Mouse (Mus musculus): ENCODE results near the gene Jph2. TPM values are rescaled to one million over a fixed set of nuclear protein-coding genes. Genes with fewer than 3 reads are reported as not detected.

Gene Jph2
- polyA plus RNA-seq, 1 experiment, result not detected

DNA sequence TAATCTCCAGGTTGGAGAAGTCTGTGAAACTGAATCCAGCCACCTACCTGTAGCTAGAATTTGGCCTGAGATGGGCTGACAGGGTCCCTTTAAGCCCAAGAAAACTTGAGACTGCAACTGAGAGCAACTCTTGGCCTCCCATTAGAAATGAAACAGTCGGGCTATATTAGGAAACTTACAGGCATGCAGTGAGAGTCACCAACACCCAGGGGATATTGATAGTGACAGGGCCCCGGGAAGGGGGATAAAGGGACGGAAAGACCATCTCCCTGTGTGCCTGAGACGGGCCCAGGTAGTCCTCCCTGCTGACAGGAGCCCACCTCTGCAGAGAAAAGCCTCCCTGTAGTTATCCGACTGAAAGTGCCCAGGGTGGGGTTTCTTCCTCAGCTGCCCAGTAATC lies 18.4 kb downstream of the Jph2 start:
- TF ChIP-seq TAL1 (IDR thresholded peaks at IDR 0.05; ENCODE audit: low read length), result no peak
- H3K27me3 ChIP-seq (ENCODE audit: control insufficient read depth), result peaks cover 34% of the 10 kb centered on the region
- no peaks in the 10 kb centered on the region for H3K36me3 ChIP-seq (ENCODE audit: control insufficient read depth)
- peaks cover 9% of the 10 kb centered on the region for H3K9me3 ChIP-seq (ENCODE audit: control insufficient read depth, low read length)
- no peak overlapping the region for H3K4me3 ChIP-seq (replicated peaks)
- no peaks in the 10 kb centered on the region; the same call in 1 of the 2 replicates for H3K4me1 ChIP-seq (ENCODE audit: control insufficient read depth)

DNA sequence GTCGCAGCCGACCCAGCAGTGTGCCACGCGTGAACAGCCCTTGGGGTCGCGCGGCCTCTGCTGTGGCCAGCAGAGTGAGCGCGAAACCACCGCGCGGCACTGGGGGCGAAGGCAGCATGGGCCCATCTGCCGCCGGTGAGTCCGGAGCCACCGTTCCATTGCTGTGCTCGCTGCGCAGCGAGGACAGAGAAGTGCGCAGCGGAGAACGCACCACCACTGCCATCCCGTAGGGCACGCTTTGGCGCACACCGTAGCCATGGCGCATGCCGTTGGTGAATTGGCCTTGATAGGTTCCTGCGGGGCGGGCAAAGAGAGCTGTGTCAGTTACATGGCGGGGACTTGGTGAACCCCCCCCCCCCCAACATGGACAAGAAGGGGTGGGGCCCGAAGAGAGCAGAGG lies 21.7 kb downstream of the Jph2 start:
- peaks cover 39% of the 10 kb centered on the region for H3K27me3 ChIP-seq (ENCODE audit: control insufficient read depth)
- peaks cover 9% of the 10 kb centered on the region for H3K9me3 ChIP-seq (ENCODE audit: control insufficient read depth, low read length)
- H3K4me1 ChIP-seq (ENCODE audit: control insufficient read depth), result no peaks in the 10 kb centered on the region; the same call in 1 of the 2 replicates
- no peak overlapping the region for H3K4me3 ChIP-seq (replicated peaks)
- H3K36me3 ChIP-seq (ENCODE audit: control insufficient read depth), result no peaks in the 10 kb centered on the region
- no peak; the same call in 2 of the 3 replicates for TF ChIP-seq TAL1 (IDR thresholded peaks at IDR 0.05; ENCODE audit: low read length)
- no peak for TF ChIP-seq GATA1 (IDR thresholded peaks at IDR 0.05; ENCODE audit: low read length)

DNA sequence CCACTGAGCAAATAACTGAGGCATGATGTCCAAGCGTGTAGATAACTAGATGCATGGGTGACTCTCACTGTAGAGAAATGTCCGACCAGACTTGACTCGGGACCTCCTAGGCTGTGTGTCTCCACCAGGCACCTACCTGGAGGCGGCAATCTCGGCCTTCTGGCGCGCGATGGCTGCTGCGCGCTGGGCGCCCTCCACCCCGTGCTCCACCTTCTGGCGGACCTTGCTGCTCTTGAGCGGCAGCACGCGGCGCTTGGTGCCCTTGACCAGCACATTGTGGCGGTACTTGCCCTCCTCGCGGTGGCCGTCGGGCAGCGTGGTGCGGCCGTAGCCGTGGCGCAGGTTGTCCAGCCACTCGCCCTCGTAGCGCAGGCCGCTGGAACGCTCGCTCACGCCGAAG lies 22.3 kb downstream of the Jph2 start:
- TF ChIP-seq TAL1 (IDR thresholded peaks at IDR 0.05; ENCODE audit: low read length) (no peak), GATA1 (IDR thresholded peaks at IDR 0.05; ENCODE audit: low read length) (no peak)
- Histone ChIP-seq H3K36me3 (ENCODE audit: control insufficient read depth) (no peaks in the 10 kb centered on the region), H3K27me3 (ENCODE audit: control insufficient read depth) (peaks cover 37% of the 10 kb centered on the region), H3K4me3 (replicated peaks) (no peak overlapping the region), H3K4me1 (ENCODE audit: control insufficient read depth) (no peaks in the 10 kb centered on the region; the same call in 1 of the 2 replicates), H3K9me3 (ENCODE audit: control insufficient read depth, low read length) (peaks cover 9% of the 10 kb centered on the region)

DNA sequence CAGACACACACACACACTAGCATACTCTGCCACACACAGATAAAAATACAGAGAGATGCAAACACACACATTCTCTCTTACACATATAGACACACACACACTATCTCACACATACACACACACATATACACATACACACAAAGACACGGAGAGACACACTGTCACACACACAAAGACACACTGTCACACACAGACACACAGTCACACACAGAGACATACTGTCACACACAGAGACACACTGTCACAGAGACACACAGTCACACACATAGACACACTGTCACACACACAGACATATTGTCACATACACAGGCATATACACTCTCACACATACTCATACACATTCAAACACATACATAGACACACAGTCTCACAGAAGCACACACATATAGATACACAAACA lies 25.2 kb downstream of the Jph2 start:
- no peak overlapping the region for H3K4me3 ChIP-seq (replicated peaks)
- TF ChIP-seq TAL1 (IDR thresholded peaks at IDR 0.05; ENCODE audit: low read length) (no peak), GATA1 (IDR thresholded peaks at IDR 0.05; ENCODE audit: low read length) (no peak)
- H3K4me1 ChIP-seq (ENCODE audit: control insufficient read depth), result peaks cover 2% of the 10 kb centered on the region; the same call in 1 of the 2 replicates
- H3K27me3 ChIP-seq (ENCODE audit: control insufficient read depth), result peaks cover 34% of the 10 kb centered on the region
- no peaks in the 10 kb centered on the region for H3K36me3 ChIP-seq (ENCODE audit: control insufficient read depth)
- peaks cover 9% of the 10 kb centered on the region for H3K9me3 ChIP-seq (ENCODE audit: control insufficient read depth, low read length)

DNA sequence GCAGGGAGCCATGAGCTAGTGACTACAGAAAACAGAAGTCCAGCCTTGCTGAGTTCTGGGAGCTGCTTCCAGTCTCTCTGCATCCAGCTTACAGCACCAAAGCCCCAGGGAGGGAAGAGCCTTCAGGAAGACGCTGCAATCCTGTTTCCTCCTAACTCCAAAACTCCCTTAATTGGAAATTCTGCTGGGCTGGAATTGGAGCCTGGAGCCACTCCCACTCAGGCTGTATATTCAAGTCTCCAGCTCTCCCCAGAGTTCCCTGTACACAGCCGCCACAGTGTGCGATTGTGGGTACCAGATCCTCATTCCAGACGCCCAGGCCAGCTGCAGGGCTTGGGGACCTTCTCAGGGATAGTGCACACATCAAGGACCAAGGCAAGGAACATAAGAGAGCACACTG lies 27.6 kb downstream of the Jph2 start:
- Histone ChIP-seq H3K36me3 (ENCODE audit: control insufficient read depth) (no peaks in the 10 kb centered on the region), H3K9me3 (ENCODE audit: control insufficient read depth, low read length) (peaks cover under 1% of the 10 kb centered on the region), H3K4me1 (ENCODE audit: control insufficient read depth) (0 out of 2 replicates have a peak, but pooled peaks cover 2% of the 10 kb centered on the region), H3K4me3 (replicated peaks) (no peak overlapping the region), H3K27me3 (ENCODE audit: control insufficient read depth) (peaks cover 13% of the 10 kb centered on the region)
- TF ChIP-seq GATA1 (IDR thresholded peaks at IDR 0.05; ENCODE audit: low read length) (no peak), TAL1 (IDR thresholded peaks at IDR 0.05; ENCODE audit: low read length) (no peak)

DNA sequence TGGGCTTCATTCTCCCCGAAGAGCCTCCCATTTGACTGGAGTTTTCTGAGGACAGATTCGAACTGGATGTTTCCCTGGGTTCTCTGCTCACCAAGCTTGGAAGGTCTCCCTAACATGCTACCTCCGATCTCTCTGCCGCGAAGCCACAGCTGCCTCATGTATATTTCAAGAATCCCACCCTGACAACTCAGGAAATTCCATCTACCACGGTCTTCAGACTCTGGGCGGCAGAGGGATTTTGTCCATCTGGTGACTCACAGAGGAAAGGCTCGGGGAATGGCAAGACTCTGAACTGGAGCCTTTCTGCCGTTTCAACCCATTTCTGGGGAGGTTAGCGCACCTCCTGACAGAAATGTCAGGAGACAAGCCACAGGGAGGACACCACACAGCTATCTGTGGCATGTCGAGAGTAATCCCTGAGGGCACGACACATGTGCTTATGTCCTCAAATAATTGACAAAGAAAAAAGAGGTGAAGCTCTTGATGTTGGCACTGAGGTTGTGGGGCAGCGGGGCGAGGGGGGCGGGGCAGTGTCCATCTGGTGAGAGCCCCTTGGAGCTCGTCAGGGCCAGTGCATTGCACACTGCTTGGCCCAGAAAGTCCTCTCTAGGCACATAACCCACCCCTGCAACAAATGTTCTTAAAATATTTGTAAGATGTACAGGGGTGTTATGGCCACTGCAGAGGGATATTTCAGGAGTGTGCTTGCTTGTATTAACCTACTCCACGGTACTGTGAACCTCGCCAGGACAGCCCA lies 32.8 kb downstream of the Jph2 start:
- Histone ChIP-seq H3K4me1 (ENCODE audit: control insufficient read depth) (peaks cover 48% of the 10 kb centered on the region), H3K4me3 (replicated peaks) (no peak overlapping the region), H3K36me3 (ENCODE audit: control insufficient read depth) (peaks cover 10% of the 10 kb centered on the region), H3K27me3 (ENCODE audit: control insufficient read depth) (no peaks in the 10 kb centered on the region), H3K9me3 (ENCODE audit: control insufficient read depth, low read length) (no peaks in the 10 kb centered on the region)
- no peak for TF ChIP-seq TAL1 (IDR thresholded peaks at IDR 0.05; ENCODE audit: low read length)
- TF ChIP-seq GATA1 (IDR thresholded peaks at IDR 0.05; ENCODE audit: low read length), result no peak

DNA sequence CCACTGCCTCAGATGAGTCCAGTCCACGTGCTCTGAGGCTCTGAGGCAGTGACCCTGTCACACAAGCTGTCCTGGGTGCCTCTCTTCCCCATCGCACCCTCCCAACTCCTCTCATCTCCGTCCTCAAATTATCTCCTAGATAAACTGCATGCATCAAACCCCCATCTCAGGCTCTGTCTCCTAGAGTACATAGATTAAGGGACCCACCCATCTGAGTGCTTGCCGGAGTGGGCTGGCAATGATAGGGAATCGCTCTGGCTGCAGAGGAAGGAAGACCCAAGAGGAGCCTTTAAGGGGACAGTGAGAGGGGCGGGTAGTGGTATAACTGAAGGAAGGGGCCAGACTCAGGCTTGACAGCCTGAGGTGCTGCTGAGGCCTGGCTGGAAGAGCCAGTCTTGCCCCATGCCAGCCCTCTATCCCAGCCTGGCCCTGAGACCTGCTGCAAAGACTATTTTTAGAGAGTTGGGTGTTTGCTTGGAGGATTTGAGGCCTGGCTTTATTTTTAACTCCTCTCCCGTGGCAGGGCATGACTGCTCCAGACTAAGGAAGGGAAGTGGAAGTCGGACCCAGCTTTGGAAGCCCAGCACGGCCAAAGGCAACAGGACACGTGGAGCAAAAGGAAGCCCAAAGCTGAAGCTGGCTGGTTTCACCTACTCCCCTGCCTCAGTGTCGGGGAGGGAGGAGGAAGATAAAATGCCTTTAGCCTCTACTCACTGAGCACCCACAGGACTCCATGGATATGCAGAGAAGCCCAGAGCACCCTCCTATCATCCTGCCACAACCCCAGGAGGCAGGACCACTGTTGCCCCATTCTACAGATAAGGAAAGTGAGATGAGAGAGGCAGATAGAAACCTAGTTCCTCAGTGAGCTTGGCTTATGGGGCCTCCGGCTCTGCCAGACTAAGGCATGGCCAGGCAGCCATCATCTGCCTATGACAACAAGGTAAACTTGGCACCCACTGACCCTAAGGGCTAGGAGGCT lies 34.6 kb downstream of the Jph2 start:
- Histone ChIP-seq H3K27me3 (ENCODE audit: control insufficient read depth) (no peaks in the 10 kb centered on the region), H3K9me3 (ENCODE audit: control insufficient read depth, low read length) (no peaks in the 10 kb centered on the region), H3K36me3 (ENCODE audit: control insufficient read depth) (peaks cover 10% of the 10 kb centered on the region), H3K4me1 (ENCODE audit: control insufficient read depth) (peaks cover 63% of the 10 kb centered on the region), H3K4me3 (replicated peaks) (peak overlapping the region; percentile 12)
- no peak for TF ChIP-seq TAL1 (IDR thresholded peaks at IDR 0.05; ENCODE audit: low read length)
- no peak for TF ChIP-seq GATA1 (IDR thresholded peaks at IDR 0.05; ENCODE audit: low read length)

DNA sequence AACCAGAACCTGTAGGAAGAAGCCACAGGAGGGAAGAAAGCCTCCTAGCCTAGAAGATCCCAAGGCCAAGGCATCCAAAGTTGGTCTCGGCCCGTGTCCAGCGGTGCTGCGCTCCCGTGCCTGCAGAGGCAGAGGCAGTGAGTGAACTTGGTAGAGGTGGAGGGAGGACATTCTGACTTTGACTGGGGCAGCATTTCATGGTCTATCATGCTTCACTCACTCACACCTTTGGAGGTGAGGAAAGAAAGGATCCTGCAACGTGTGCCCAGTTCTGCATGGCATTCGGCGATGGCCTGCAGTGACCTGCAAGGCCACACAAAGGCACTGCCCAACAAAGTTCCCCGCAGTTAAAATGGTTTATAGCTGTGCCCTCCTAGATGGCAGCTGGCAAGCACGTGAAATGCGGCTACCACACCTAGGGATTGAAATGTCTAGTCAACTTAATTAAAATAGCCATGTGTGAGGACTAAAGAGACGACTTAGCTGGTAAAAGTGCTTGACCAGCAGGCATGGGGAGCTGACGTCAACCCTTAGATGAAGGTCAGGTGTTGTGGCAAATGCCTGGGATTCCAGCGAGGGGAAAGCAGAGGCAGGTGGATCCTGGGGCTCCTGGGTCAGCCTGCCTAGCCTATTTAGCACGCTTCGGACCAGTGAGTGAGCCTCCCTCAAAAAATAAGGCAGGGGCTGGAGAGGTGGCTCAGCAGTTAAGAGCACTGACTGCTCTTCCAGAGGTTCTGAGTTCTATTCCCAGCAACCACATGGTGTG lies 36.8 kb downstream of the Jph2 start:
- TF ChIP-seq GATA1 (IDR thresholded peaks at IDR 0.05; ENCODE audit: low read length) (no peak), TAL1 (IDR thresholded peaks at IDR 0.05; ENCODE audit: low read length) (no peak)
- Histone ChIP-seq H3K36me3 (ENCODE audit: control insufficient read depth) (peaks cover 10% of the 10 kb centered on the region), H3K27me3 (ENCODE audit: control insufficient read depth) (no peaks in the 10 kb centered on the region), H3K4me3 (replicated peaks) (no peak overlapping the region), H3K9me3 (ENCODE audit: control insufficient read depth, low read length) (no peaks in the 10 kb centered on the region), H3K4me1 (ENCODE audit: control insufficient read depth) (peaks cover 85% of the 10 kb centered on the region)

Data from erythroblast, embryonic 14.5 days (primary cell).